Mouse (Mus musculus) hindbrain, postnatal 0 days (tissue): ENCODE measurements around the gene Tmub2. TPM values are rescaled to one million over a fixed set of nuclear protein-coding genes. Genes with fewer than 3 reads are reported as not detected.

Experiments
- ATAC-seq: fragments of 200-750 bp; cut with Nextera tagmentation; 2 replicates; pipeline ENCODE4 v1.8.0; 2017; ENCODE audit warnings: mild to moderate bottlenecking, moderate TSS enrichment, moderate library complexity
- DNase-seq: peaks from one replicate; pipeline ENCODE4 v3.0.0-alpha.2; 2015; ENCODE audit warnings: low spot score
- H3K27ac ChIP-seq: fragments of 300-500 bp; sonication (generic); 2 replicates; pipeline ENCODE4 v1.5.1; 2014; ENCODE audit warnings: mild to moderate bottlenecking
- H3K27me3 ChIP-seq: fragments of 300-500 bp; sonication (generic); 2 replicates; pipeline ENCODE4 v1.6.1; 2014; ENCODE audit warnings: low read length, mixed read lengths; ENCODE audit not compliant: insufficient read depth
- H3K36me3 ChIP-seq: fragments of 300-500 bp; sonication (generic); 2 replicates; pipeline ENCODE4 v1.6.1; 2014; ENCODE audit warnings: low read length, mixed read lengths; ENCODE audit not compliant: insufficient read depth
- H3K4me1 ChIP-seq: fragments of 300-500 bp; sonication (generic); 2 replicates; pipeline ENCODE4 v1.6.1; 2014; ENCODE audit warnings: antibody characterized with exemption, low read length, mixed read lengths; ENCODE audit not compliant: insufficient read depth
- H3K4me2 ChIP-seq: fragments of 300-500 bp; sonication (generic); 2 replicates; pipeline ENCODE4 v1.6.1; 2014; ENCODE audit warnings: low read depth, mild to moderate bottlenecking, low read length, moderate library complexity, mixed read lengths
- H3K4me3 ChIP-seq: fragments of 300-500 bp; sonication (generic); 2 replicates; pipeline ENCODE4 v1.5.1; 2014; ENCODE audit warnings: low read length
- H3K9ac ChIP-seq: fragments of 300-500 bp; sonication (generic); replicated peaks from 2 replicates; pipeline ENCODE4 v1.6.1; 2014; ENCODE audit warnings: mild to moderate bottlenecking, low read length, moderate library complexity, mixed read lengths
- H3K9me3 ChIP-seq: fragments of 300-500 bp; sonication (generic); 2 replicates; pipeline ENCODE4 v1.6.1; 2016; ENCODE audit warnings: low read length, mixed read lengths
- CTCF ChIP-seq: IDR thresholded peaks from 2 replicates; pipeline ENCODE4 v1.5.1; 2016; ENCODE audit warnings: antibody characterized with exemption, control low read depth, low read depth
- WGBS: fragments of 180-500 bp; shearing (Covaris S2); extraction: QIAGEN DNeasy Blood & Tissue Kit; methylation state at CpG from one replicate; pipeline ENCODE4 v1.1.7; 2014; 5-methylcytosine and 5-hydroxymethylcytosine counted together
- polyA plus RNA-seq: library from polyadenylated mRNA; unstranded; fragments of >200 nt; fragmentation: Nextera tagmentation; extraction: Ambion mirVana; gene quantifications from 2 replicates; pipeline ENCODE4 v1.2.1, GENCODE M21; 2015
- total RNA-seq: library from RNA; depleted of rRNA; stranded (reverse); fragments of >200 nt; gene quantifications from 2 replicates; pipeline ENCODE4 v1.2.3, GENCODE M21; 2014

The Tmub2 gene
- total and polyA plus RNA-seq, 2 experiments from 2014 or later = 72.2 to 92.7 TPM

DNA sequence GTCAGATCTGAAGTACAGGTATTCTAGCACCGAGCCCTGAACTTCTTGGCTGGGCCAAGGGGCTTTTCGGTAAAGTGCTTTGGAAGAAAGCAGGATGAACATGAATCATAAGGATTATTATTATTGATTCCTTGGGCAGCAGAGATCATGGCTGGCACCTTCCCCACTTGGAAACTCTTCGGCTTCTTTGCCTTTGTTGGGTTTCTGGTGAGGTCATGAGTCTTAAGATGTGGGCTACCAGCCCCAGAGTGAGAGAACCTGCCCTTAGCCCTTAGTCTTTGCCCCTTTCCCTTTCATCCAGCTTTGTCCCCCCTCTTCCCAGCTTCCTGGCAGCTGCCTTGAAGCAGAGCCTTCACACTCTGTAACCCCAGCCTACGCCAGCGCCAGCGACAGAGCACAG lies 37.2 kb downstream of the Tmub2 start:
- 78% methylated on average over 6 of the region's 6 CpGs for WGBS
- H3K36me3 ChIP-seq = no peaks in the 10 kb centered on the region
- no peak for ATAC-seq
- TF ChIP-seq CTCF = no peak
- peaks cover 4% of the 10 kb centered on the region; the same call in 1 of the 2 replicates for H3K4me1 ChIP-seq
- H3K9ac ChIP-seq = no peak overlapping the region
- H3K4me2 ChIP-seq = no peak overlapping the region
- H3K9me3 ChIP-seq = no peaks in the 10 kb centered on the region
- H3K27ac ChIP-seq = no peak overlapping the region
- H3K4me3 ChIP-seq = no peak overlapping the region
- no peak for DNase-seq
- no peaks in the 10 kb centered on the region for H3K27me3 ChIP-seq

DNA sequence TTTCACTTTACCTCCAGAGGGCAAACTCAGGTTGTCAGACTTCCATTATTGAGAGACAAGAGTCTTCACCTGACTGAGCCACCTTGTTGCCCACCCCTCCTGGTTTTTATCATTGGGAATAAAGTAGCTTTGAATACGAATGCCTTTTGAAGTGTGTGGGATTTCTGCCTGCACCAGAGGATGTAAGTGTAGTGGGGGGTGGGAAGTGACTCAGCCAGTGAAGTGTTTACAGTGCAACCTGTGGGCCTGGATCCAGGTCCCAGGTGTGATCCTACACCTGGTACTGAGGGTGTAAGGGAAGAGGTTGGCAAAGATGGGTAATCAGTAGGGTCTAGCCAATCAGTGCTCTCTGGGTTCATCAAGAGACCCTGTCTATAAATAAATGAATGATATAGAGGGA lies 38.8 kb downstream of the Tmub2 start:
- Histone ChIP-seq H3K27me3 (no peaks in the 10 kb centered on the region), H3K4me3 (no peak overlapping the region), H3K4me1 (peaks cover 4% of the 10 kb centered on the region; the same call in 1 of the 2 replicates), H3K27ac (no peak overlapping the region), H3K36me3 (no peaks in the 10 kb centered on the region), H3K4me2 (no peak overlapping the region), H3K9me3 (no peaks in the 10 kb centered on the region), H3K9ac (no peak overlapping the region)
- no peak for TF ChIP-seq CTCF
- 81% methylated on average over 1 of the region's 1 CpGs for WGBS
- no peak for DNase-seq
- ATAC-seq = no peak

DNA sequence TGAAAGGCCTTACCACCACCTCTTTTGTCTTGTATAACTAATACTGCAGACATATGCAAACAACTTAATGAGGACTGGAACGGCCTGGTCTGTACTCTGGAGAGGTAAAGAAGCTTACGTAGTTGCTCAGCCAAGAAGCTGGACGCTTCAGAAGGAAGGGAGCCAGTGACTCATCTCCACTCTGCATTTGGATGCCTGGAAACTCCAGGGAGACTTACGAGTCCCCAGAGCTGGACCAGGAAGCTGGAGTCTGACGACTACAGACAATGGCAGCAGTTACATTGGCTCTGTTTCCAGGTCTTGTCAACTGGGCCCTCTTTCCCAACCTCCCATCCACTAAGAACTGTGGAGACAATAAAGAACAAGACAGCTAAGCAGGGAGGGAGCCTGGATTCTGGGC lies 42.5 kb downstream of the Tmub2 start:
- Histone ChIP-seq H3K4me3 (no peak overlapping the region), H3K36me3 (no peaks in the 10 kb centered on the region), H3K27me3 (no peaks in the 10 kb centered on the region), H3K4me1 (no peaks in the 10 kb centered on the region), H3K9ac (no peak overlapping the region), H3K4me2 (no peak overlapping the region), H3K27ac (no peak overlapping the region), H3K9me3 (no peaks in the 10 kb centered on the region)
- no peak for TF ChIP-seq CTCF
- ATAC-seq (no peak), DNase-seq (no peak)
- WGBS = 49% methylated on average over 5 of the region's 5 CpGs

DNA sequence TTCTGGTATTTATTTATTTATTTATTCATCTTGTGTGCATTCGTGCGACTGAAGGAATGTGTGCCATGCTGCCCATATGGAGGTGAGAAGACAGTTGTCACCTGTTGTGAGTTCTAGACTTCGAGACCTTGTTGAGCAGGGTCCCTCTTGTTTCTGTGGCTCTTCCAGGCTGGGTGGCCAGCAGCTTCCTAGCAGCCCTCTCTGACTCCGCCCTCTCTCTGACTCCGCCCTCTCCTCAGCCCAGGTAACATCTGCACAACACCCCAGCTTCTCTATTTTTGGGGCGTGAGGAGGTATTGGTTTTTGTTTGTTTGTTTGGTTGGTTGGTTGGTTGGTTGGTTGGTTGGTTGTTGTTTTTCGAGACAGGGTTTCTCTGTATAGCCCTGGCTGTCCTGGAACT lies 43.1 kb downstream of the Tmub2 start:
- H3K36me3 ChIP-seq = no peaks in the 10 kb centered on the region
- H3K4me3 ChIP-seq = no peak overlapping the region
- no peaks in the 10 kb centered on the region for H3K27me3 ChIP-seq
- no peak overlapping the region for H3K4me2 ChIP-seq
- H3K27ac ChIP-seq = no peak overlapping the region
- no peaks in the 10 kb centered on the region for H3K9me3 ChIP-seq
- no peak overlapping the region for H3K9ac ChIP-seq
- ATAC-seq (no peak), DNase-seq (no peak)
- H3K4me1 ChIP-seq = no peaks in the 10 kb centered on the region
- TF ChIP-seq CTCF = no peak
- WGBS = 84% methylated on average over 7 of the region's 7 CpGs

DNA sequence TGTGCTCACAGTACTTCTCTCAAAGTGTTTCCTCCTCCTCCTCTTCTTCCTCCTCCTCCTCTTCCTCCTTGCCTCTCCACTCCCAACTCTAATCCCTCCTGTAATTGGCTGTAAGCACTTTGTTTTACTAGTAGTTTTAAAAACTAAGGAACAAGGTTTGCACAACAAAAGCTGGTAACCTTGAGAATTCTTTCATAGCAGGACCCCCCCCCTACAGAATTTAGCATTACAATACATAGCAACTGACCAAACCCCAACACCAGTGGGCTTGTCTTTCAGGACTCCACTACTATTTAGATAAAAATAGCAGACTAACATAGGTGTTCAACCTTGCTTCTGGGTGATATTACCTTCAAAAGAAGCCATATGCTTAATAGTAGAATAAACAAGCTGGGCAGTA lies 44.8 kb downstream of the Tmub2 start:
- no peak overlapping the region for H3K9ac ChIP-seq
- no peaks in the 10 kb centered on the region for H3K4me1 ChIP-seq
- H3K36me3 ChIP-seq = no peaks in the 10 kb centered on the region
- ATAC-seq (no peak), DNase-seq (no peak)
- H3K27ac ChIP-seq = no peak overlapping the region
- no peak overlapping the region for H3K4me2 ChIP-seq
- no peaks in the 10 kb centered on the region for H3K9me3 ChIP-seq
- TF ChIP-seq CTCF = no peak
- no peaks in the 10 kb centered on the region for H3K27me3 ChIP-seq
- no peak overlapping the region for H3K4me3 ChIP-seq

DNA sequence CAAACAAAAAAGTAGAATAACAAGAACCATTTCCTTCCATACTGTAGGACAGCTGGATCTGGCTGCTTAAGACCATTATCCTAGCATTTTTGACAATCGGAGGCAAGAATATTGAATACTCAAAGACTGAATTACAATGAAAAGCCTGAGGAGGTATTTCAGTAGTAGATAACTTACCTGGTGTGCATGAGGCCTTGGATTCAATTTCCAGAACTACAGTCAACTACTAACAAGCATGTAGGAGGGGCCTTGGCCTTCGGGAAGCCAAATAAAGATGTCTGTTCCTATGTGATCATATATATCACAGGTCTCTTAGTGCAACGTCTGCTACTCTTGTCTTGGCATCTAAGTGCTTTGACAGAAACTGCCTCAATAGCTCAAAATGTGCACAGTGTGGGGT lies 45.3 kb downstream of the Tmub2 start:
- no peak for ATAC-seq
- no peak for TF ChIP-seq CTCF
- no peak overlapping the region for H3K9ac ChIP-seq
- no peak overlapping the region for H3K4me2 ChIP-seq
- no peaks in the 10 kb centered on the region for H3K36me3 ChIP-seq
- no peak overlapping the region for H3K27ac ChIP-seq
- H3K4me1 ChIP-seq = peaks cover 2% of the 10 kb centered on the region; the same call in 1 of the 2 replicates
- no peaks in the 10 kb centered on the region for H3K9me3 ChIP-seq
- no peak for DNase-seq
- no peak overlapping the region for H3K4me3 ChIP-seq
- WGBS = 78% methylated on average over 3 of the region's 3 CpGs
- no peaks in the 10 kb centered on the region for H3K27me3 ChIP-seq

DNA sequence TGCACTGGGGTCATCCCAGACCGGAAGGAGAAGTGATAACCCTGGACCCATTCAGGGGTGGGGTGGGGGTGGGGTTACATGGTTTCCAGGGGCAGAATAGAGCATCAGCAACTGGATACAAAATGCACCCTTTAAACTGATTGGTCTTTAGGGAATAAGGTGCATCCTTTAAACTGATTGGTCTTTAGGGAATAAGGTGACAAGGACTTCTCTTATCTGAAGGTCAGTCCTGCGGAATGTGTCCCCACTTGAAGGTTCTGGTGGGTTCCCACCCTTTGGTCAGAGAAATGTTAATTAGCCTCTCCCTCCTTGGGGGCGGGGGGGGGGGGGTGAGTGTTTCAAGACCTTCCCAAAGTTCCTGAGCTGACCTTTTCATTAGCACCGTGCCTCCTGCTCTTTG lies 47.1 kb downstream of the Tmub2 start:
- Histone ChIP-seq H3K9me3 (no peaks in the 10 kb centered on the region), H3K4me3 (no peak overlapping the region), H3K4me1 (peaks cover 5% of the 10 kb centered on the region; the same call in 1 of the 2 replicates), H3K27ac (no peak overlapping the region), H3K9ac (no peak overlapping the region), H3K36me3 (no peaks in the 10 kb centered on the region), H3K4me2 (no peak overlapping the region), H3K27me3 (no peaks in the 10 kb centered on the region)
- no peak for TF ChIP-seq CTCF
- WGBS = 47% methylated on average over 4 of the region's 4 CpGs
- DNase-seq = no peak
- no peak for ATAC-seq
